Mouse (Mus musculus) CH12.LX (cell line): ENCODE results near the gene Foxo1. TPM values are rescaled to one million over a fixed set of nuclear protein-coding genes. Genes with fewer than 3 reads are reported as not detected.

ENCODE experiments used
- DNase-seq: peaks from one replicate; pipeline ENCODE4 v3.0.0-alpha.2; 2013; ENCODE audit errors: extremely low read depth
- H3K27ac ChIP-seq: 2 replicates; pipeline ENCODE4 v1.5.1; 2012; ENCODE audit warnings: low read depth, mild to moderate bottlenecking, control low read depth, moderate library complexity; ENCODE audit not compliant: insufficient read depth
- H3K27me3 ChIP-seq: replicated peaks from 2 replicates; pipeline ENCODE3; 2012; ENCODE audit warnings: inconsistent platforms
- H3K36me3 ChIP-seq, 2 experiments: replicated peaks in 1 of 2; 2 replicates each; pipeline versions ENCODE3 to v1.6.1; 2012; ENCODE audit warnings: inconsistent platforms in 1 of 2, low read length in 1 of 2, mild to moderate bottlenecking in 1 of 2, mixed read lengths in 1 of 2, moderate library complexity in 1 of 2; ENCODE audit not compliant: control insufficient read depth in 1 of 2, insufficient read depth in 1 of 2
- H3K4me1 ChIP-seq, 2 experiments: 2 replicates each; pipeline ENCODE4 v1.6.1; 2012; ENCODE audit warnings: inconsistent platforms in 1 of 2, moderate library complexity in 1 of 2; ENCODE audit not compliant: insufficient read depth in 2 of 2, control insufficient read depth in 1 of 2
- H3K4me2 ChIP-seq: 2 replicates; pipeline ENCODE4 v1.6.1; 2012; ENCODE audit warnings: low read depth, mild to moderate bottlenecking, control low read depth; ENCODE audit not compliant: poor library complexity, insufficient read depth, severe bottlenecking
- H3K4me3 ChIP-seq, 3 experiments: fragments of 150-350 bp in 1 of 3; sonication (generic) in 1 of 3; replicated peaks in 1 of 3; 2 replicates each; pipeline versions ENCODE3 to v1.5.1; 2011 to 2012; ENCODE audit warnings: low read depth in 2 of 3, low read length in 2 of 3, mild to moderate bottlenecking in 2 of 3, moderate library complexity in 2 of 3, control low read depth in 1 of 3, improper control_type of control experiment in 1 of 3, inconsistent platforms in 1 of 3, mixed read lengths in 1 of 3; ENCODE audit not compliant: poor library complexity in 1 of 3
- H3K79me2 ChIP-seq: replicated peaks from 2 replicates; pipeline ENCODE4 v1.6.1; 2012; ENCODE audit warnings: mild to moderate bottlenecking, moderate library complexity; ENCODE audit not compliant: control insufficient read depth, poor library complexity, insufficient read depth, severe bottlenecking; ENCODE audit errors: extremely low read depth
- H3K9ac ChIP-seq: 2 replicates; pipeline ENCODE4 v1.6.1; 2012; ENCODE audit warnings: low read depth, mild to moderate bottlenecking, control low read depth, moderate library complexity; ENCODE audit not compliant: insufficient read depth
- H3K9me3 ChIP-seq: replicated peaks from 2 replicates; pipeline ENCODE3; 2012; ENCODE audit warnings: low read length, inconsistent platforms, mixed read lengths
- BHLHE40 ChIP-seq: IDR thresholded peaks from 2 replicates; pipeline ENCODE4 v1.6.1; 2011; ENCODE audit warnings: mild to moderate bottlenecking, low read depth, low read length, improper control_type of control experiment
- CTCF ChIP-seq, 2 experiments: IDR thresholded peaks in 1 of 2; conservative IDR thresholded peaks in 1 of 2; 2 replicates each; pipeline ENCODE4 v1.5.1; 2011 to 2012; ENCODE audit warnings: low read depth in 2 of 2, low read length in 2 of 2, improper control_type of control experiment in 1 of 2, inconsistent platforms in 1 of 2, mild to moderate bottlenecking in 1 of 2, moderate library complexity in 1 of 2
- E2F4 ChIP-seq: IDR thresholded peaks from 2 replicates; pipeline ENCODE4 v1.6.1; 2011; ENCODE audit warnings: low read depth, low read length, improper control_type of control experiment; ENCODE audit not compliant: insufficient replicate concordance
- ELF1 ChIP-seq: IDR thresholded peaks from 2 replicates; pipeline ENCODE4 v1.6.1; 2014; ENCODE audit warnings: low read depth, mild to moderate bottlenecking, inconsistent platforms, low read length, improper control_type of control experiment
- GABPA ChIP-seq: IDR thresholded peaks from 2 replicates; pipeline ENCODE4 v1.6.1; 2012; ENCODE audit warnings: low read depth, low read length, improper control_type of control experiment, inconsistent platforms; ENCODE audit not compliant: insufficient replicate concordance
- HCFC1 ChIP-seq: IDR thresholded peaks from 2 replicates; pipeline ENCODE4 v1.6.1; 2012; ENCODE audit warnings: low read depth, mild to moderate bottlenecking, inconsistent platforms, low read length, improper control_type of control experiment
- IRF4 ChIP-seq: IDR thresholded peaks from 2 replicates; pipeline ENCODE4 v1.6.1; 2014; ENCODE audit warnings: low read depth, mild to moderate bottlenecking, inconsistent platforms, low read length, improper control_type of control experiment
- JUN ChIP-seq: IDR thresholded peaks from 2 replicates; pipeline ENCODE4 v1.6.1; 2011; ENCODE audit warnings: low read depth, mild to moderate bottlenecking, low read length, improper control_type of control experiment, moderate library complexity; ENCODE audit not compliant: insufficient read depth
- JUND ChIP-seq: conservative IDR thresholded peaks from 2 replicates; pipeline ENCODE4 v1.6.1; 2011; ENCODE audit warnings: low read depth, low read length, improper control_type of control experiment
- KAT2A ChIP-seq: IDR thresholded peaks from 2 replicates; pipeline ENCODE4 v1.6.1; 2012; ENCODE audit warnings: low read length, improper control_type of control experiment, inconsistent platforms; ENCODE audit not compliant: insufficient replicate concordance
- MAZ ChIP-seq: IDR thresholded peaks from 2 replicates; pipeline ENCODE4 v1.6.1; 2012; ENCODE audit warnings: low read depth, mild to moderate bottlenecking, inconsistent platforms, low read length, improper control_type of control experiment, moderate library complexity
- MEF2A ChIP-seq: IDR thresholded peaks from 2 replicates; pipeline ENCODE4 v1.6.1; 2014; ENCODE audit warnings: low read depth, mild to moderate bottlenecking, inconsistent platforms, low read length, improper control_type of control experiment, borderline replicate concordance
- MXI1 ChIP-seq: IDR thresholded peaks from 2 replicates; pipeline ENCODE4 v1.6.1; 2011; ENCODE audit warnings: mild to moderate bottlenecking, low read depth, low read length, improper control_type of control experiment
- MYC ChIP-seq: IDR thresholded peaks from 2 replicates; pipeline ENCODE4 v1.6.1; 2011; ENCODE audit warnings: low read depth, mild to moderate bottlenecking, improper control_type of control experiment, low read length
- NELFE ChIP-seq: IDR thresholded peaks from 2 replicates; pipeline ENCODE4 v1.6.1; 2011; ENCODE audit warnings: low read depth, low read length, improper control_type of control experiment
- PAX5 ChIP-seq: IDR thresholded peaks from 2 replicates; pipeline ENCODE4 v1.6.1; 2012; ENCODE audit warnings: low read length, inconsistent platforms, mixed read lengths
- POLR2AphosphoS2 ChIP-seq: IDR thresholded peaks from 2 replicates; pipeline ENCODE4 v1.6.1; 2011; ENCODE audit warnings: low read depth, low read length, improper control_type of control experiment
- RCOR1 ChIP-seq: conservative IDR thresholded peaks from 2 replicates; pipeline ENCODE4 v1.6.1; 2012; ENCODE audit warnings: low read depth, mild to moderate bottlenecking, inconsistent platforms, low read length, improper control_type of control experiment
- SIN3A ChIP-seq: IDR thresholded peaks from 2 replicates; pipeline ENCODE4 v1.6.1; 2012; ENCODE audit warnings: low read length, improper control_type of control experiment, inconsistent platforms
- TBP ChIP-seq: conservative IDR thresholded peaks from 2 replicates; pipeline ENCODE4 v1.6.1; 2011; ENCODE audit warnings: low read depth, low read length, improper control_type of control experiment
- UBTF ChIP-seq: IDR thresholded peaks from 2 replicates; pipeline ENCODE4 v1.6.1; 2012; ENCODE audit warnings: low read depth, mild to moderate bottlenecking, inconsistent platforms, low read length, improper control_type of control experiment, moderate library complexity
- USF1 ChIP-seq: IDR thresholded peaks from 2 replicates; pipeline ENCODE4 v1.6.1; 2014; ENCODE audit warnings: low read depth, mild to moderate bottlenecking, inconsistent platforms, low read length, improper control_type of control experiment
- ZMIZ1 ChIP-seq: IDR thresholded peaks from 2 replicates; pipeline ENCODE4 v1.6.1; 2012; ENCODE audit warnings: low read depth, mild to moderate bottlenecking, inconsistent platforms, low read length, improper control_type of control experiment
- ZNF384 ChIP-seq: IDR thresholded peaks from 2 replicates; pipeline ENCODE4 v1.6.1; 2012; ENCODE audit warnings: low read depth, low read length, improper control_type of control experiment, inconsistent platforms
- dilution Hi-C: fragments of 300-500 bp; cut with MboI; formaldehyde crosslinking; loops from 2 replicates; pipeline ENCODE4 v1.14.3; 2020; ENCODE audit warnings: low sequenced_read_pairs; ENCODE audit not compliant: extremely low pct_unique_long_range_greater_than_20kb, extremely low pct_ligation_motif_present
- in situ Hi-C: fragments of 300-500 bp; cut with MboI; formaldehyde crosslinking; loops from 3 replicates; pipeline ENCODE4 v1.14.3; 2019; ENCODE audit warnings: low sequenced_read_pairs, low pct_ligation_motif_present, low pct_unique_long_range_greater_than_20kb, mixed read lengths
- polyA plus RNA-seq: library from polyadenylated mRNA; unstranded; fragments of >175 nt; gene quantifications from 2 replicates; pipeline ENCODE4 v1.2.1, GENCODE M21; 2012; ENCODE audit warnings: low read depth; ENCODE audit not compliant: insufficient read length
- total RNA-seq, 2 experiments: library from RNA; depleted of rRNA; stranded (reverse); fragments of 300-350 nt in 1 of 2; fragments of >200 nt in 1 of 2; gene quantifications; 2 replicates each; pipeline ENCODE4 v1.2.3; 2012 to 2014

Foxo1 gene
- total and polyA plus RNA-seq, 3 experiments, result 0.79 to 6.9 (median 1.2) TPM

DNA sequence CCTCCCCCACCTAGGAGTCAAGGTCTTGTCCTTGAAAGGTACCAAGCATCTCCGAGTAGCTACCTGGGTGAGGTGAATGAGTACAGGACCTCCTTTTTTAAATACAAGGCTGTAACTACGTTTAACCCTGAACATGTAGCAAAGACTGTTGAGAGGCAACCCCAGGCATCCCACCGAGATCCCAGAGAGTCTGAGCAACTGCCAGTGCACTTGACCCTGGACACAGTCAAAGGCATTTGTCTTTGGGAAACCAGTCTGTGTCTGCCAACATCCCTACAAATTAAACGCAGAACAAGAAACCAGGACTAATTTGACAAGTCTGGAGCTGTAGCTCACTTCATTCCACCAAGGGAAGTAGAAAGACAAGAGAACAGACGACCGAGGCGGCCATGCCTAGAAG, 86.1 kb downstream of the Foxo1 start:
- H3K79me2 ChIP-seq, result no peaks in the 10 kb centered on the region; the same call in 1 of the 2 replicates
- no peaks in the 10 kb centered on the region for H3K9me3 ChIP-seq
- peaks cover 0 to 12% of the 10 kb centered on the region in 2 experiments; a peak in 2 of 4 replicates for H3K4me1 ChIP-seq
- H3K27ac ChIP-seq, result no peak overlapping the region
- peaks cover 8 to 13% of the 10 kb centered on the region in 2 experiments for H3K36me3 ChIP-seq
- H3K9ac ChIP-seq, result no peak overlapping the region
- H3K4me3 ChIP-seq, result no peak overlapping the region
- no peak overlapping the region for H3K4me2 ChIP-seq
- no peak for DNase-seq
- dilution Hi-C loops, result no loop called here
- H3K27me3 ChIP-seq, result no peaks in the 10 kb centered on the region
- no peak for TF ChIP-seq USF1
- TF ChIP-seq GABPA, result no peak
- no peak for TF ChIP-seq MXI1
- no peak for TF ChIP-seq POLR2AphosphoS2
- TF ChIP-seq PAX5, result no peak
- TF ChIP-seq TBP, result no peak
- no peak for TF ChIP-seq BHLHE40
- no peak for TF ChIP-seq RCOR1
- no peak for TF ChIP-seq IRF4
- no peak for TF ChIP-seq CTCF (conservative IDR thresholded peaks at IDR 0.05 in 1 of 2, IDR thresholded peaks at IDR 0.05 in 1 of 2; ENCODE audit: low read depth in 2 of 2, low read length in 2 of 2)
- no peak for TF ChIP-seq HCFC1
- no peak for TF ChIP-seq ZNF384
- TF ChIP-seq E2F4, result no peak
- TF ChIP-seq NELFE, result no peak
- no peak for TF ChIP-seq UBTF
- TF ChIP-seq JUND, result no peak
- TF ChIP-seq JUN, result no peak
- TF ChIP-seq MEF2A, result no peak
- TF ChIP-seq, all 38 proteins: peak for 0
- in situ Hi-C loops, result no loop called here

DNA sequence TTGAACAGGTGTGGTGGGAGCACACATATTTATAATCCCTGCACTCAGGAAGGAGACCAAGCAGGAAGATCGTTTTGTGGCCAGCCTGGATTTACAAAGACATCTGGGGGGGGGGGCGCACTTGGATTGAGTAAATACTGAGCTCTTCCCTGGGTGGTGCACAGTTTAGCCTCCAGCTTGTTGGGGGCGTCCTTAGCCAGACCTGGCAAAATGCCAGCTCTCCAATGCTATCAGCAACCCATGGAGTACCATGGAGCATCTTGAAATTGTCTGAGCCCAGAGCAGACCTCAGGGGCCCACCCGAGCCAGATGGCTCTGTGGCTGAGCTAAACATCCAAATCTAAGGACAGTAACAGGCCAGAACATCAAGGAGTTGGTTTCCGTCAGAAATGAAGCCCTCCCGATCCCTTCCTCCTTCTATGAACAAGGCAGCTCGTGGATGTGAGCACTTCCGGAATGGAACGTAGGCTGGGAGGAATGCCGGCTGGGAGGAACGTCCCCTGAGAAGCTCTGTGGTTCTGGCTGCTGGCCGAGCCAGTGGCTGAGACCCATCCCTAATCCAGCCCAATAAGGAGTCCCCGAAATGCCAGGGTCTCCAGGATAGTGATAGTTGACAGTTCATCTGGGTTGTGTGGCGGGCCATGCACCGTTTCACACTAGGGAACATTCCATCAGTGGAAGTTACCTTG, 89.3 kb downstream of the Foxo1 start:
- Histone ChIP-seq H3K36me3 (peaks cover 0 to 1% of the 10 kb centered on the region in 2 experiments), H3K27ac (no peak overlapping the region), H3K9me3 (no peaks in the 10 kb centered on the region), H3K4me3 (no peak overlapping the region), H3K27me3 (no peaks in the 10 kb centered on the region), H3K4me1 (0 out of 4 replicates have a peak, but pooled peaks cover 0 to 7% of the 10 kb centered on the region in 2 experiments), H3K9ac (no peak overlapping the region), H3K4me2 (no peak overlapping the region), H3K79me2 (no peaks in the 10 kb centered on the region; the same call in 1 of the 2 replicates)
- in situ Hi-C loops (no loop called here), dilution Hi-C loops (no loop called here)
- no peak for DNase-seq
- no peak for TF ChIP-seq JUND
- TF ChIP-seq ELF1, result no peak
- no peak for TF ChIP-seq KAT2A
- TF ChIP-seq MYC, result no peak
- no peak for TF ChIP-seq NELFE
- TF ChIP-seq MAZ, result no peak
- no peak for TF ChIP-seq E2F4
- no peak for TF ChIP-seq SIN3A
- TF ChIP-seq IRF4, result no peak
- TF ChIP-seq ZMIZ1, result no peak
